ENCODE assay signal across 24 mouse cellular contexts in the genomic region with DNA sequence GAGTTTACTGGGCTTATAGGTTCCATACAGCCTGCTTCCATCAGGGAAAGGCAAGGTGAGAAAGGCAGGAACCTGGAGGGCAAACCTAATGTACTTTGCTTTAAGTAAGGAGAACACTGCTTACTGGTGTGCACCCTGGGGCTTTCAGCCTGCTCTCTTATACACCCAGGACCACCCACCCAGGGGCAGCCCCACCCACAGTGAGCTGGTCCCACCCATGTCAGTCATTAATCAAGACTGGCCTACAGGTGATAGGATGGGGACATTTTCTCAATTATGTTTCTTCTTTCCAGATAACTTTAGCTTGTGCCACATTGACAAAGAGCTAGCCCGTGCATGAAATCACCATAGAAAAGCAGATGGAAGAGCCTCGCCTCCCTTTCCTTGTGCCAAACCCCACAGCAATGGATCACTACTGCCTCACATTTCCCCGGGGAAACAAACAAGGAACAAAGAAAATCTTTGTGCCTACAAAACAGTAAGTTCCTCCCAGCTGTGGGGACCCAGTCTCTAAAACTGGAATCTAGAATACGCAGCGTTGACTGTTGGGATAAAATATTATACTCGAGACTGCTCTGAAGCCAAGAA.
DNase-seq lines count a peak whose midpoint lies in the region; ATAC-seq and TF ChIP-seq lines count a peak whose summit lies in the region.
"Had no signal": no experiment of that assay in that cellular context is flagged by ENCODE, and none has a peak within 500 bp of the region (broad histone marks: within the 10 kb centered on the region; RNA-seq: fewer than 3 reads in every experiment).

No protein-coding gene starts in this region.

- H3K4me2 ChIP-seq in hindbrain, embryonic 13.5 days, result no peak overlapping the region
- H3K4me2 ChIP-seq: embryonic facial prominence, embryonic 12.5 days; limb, embryonic 13.5 days; liver, embryonic 13.5 days; lung, embryonic 14.5 days had no signal

- no peaks in the 10 kb centered on the region for H3K27me3 ChIP-seq in heart, embryonic 10.5 days (ENCODE audit: insufficient read depth, poor library complexity, severe bottlenecking)
- H3K27me3 ChIP-seq in hindbrain, embryonic 13.5 days, result 0 out of 2 replicates have a peak, but pooled peaks cover 4% of the 10 kb centered on the region
- H3K27me3 ChIP-seq: embryonic facial prominence, embryonic 12.5 days; limb, embryonic 13.5 days; liver, embryonic 13.5 days; Patski had no signal

- 82% methylated on average over 6 of the region's 6 CpGs for WGBS in heart, embryonic 10.5 days
- 30% methylated on average over 6 of the region's 6 CpGs for WGBS in hindbrain, embryonic 13.5 days

- peak; percentile 15 for DNase-seq in embryo, embryonic 10.5 days (ENCODE audit: low spot score)
- DNase-seq in embryo, embryonic 9.5 days (ENCODE audit: extremely low spot score), result no peak
- peak; percentile 2 to 3 for DNase-seq in heart, adult 9 months (ENCODE audit: low spot score in 2 of 2)
- no peak for DNase-seq in heart, embryonic 10.5 days (ENCODE audit: low spot score)
- DNase-seq in left cerebral cortex, adult 2 months (ENCODE audit: extremely low spot score in 1 of 2, low spot score in 2 of 2), result no peak
- DNase-seq in left cerebral cortex, adult 18-20 months (ENCODE audit: low spot score in 2 of 2), result no peak
- DNase-seq: adrenal gland, postnatal 10 days; cerebellum, adult 11 months; cerebellum, postnatal 14 days; gastrocnemius, postnatal 10 days; kidney, adult 11 months; liver, embryonic 13.5 days; lung, embryonic 14.5 days; midbrain, embryonic 14.5 days; right cerebral cortex, adult 18-20 months had no signal

- no peaks in the 10 kb centered on the region for H3K9me3 ChIP-seq in heart, embryonic 10.5 days
- H3K9me3 ChIP-seq in hindbrain, embryonic 13.5 days, result no peaks in the 10 kb centered on the region; the same call in 1 of the 2 replicates
- H3K9me3 ChIP-seq: embryonic facial prominence, embryonic 12.5 days; limb, embryonic 13.5 days had no signal

- peak; percentile 66; the same call in 1 of the 2 replicates for ATAC-seq in hindbrain, embryonic 13.5 days (ENCODE audit: low FRiP score)
- no peak for ATAC-seq in megakaryocyte, adult 5-6 weeks (ENCODE audit: poor library complexity, severe bottlenecking)
- ATAC-seq: Patski had no signal

- no peak overlapping the region for H3K4me3 ChIP-seq in heart, embryonic 10.5 days
- no peak overlapping the region for H3K4me3 ChIP-seq in left cerebral cortex, adult 2 months
- no peak overlapping the region for H3K4me3 ChIP-seq in hindbrain, embryonic 13.5 days
- H3K4me3 ChIP-seq: embryonic facial prominence, embryonic 12.5 days; erythroblast, embryonic 14.5 days; limb, embryonic 13.5 days; liver, embryonic 13.5 days; myocyte had no signal

- no peak for TF ChIP-seq CTCF in left cerebral cortex, adult 2 months (IDR thresholded peaks at IDR 0.05)

- no peak overlapping the region for H3K9ac ChIP-seq in hindbrain, embryonic 13.5 days
- H3K9ac ChIP-seq: embryonic facial prominence, embryonic 12.5 days; limb, embryonic 13.5 days; liver, embryonic 13.5 days; lung, embryonic 14.5 days had no signal

- H3K36me3 ChIP-seq in heart, embryonic 10.5 days, result no peaks in the 10 kb centered on the region
- H3K36me3 ChIP-seq in hindbrain, embryonic 13.5 days, result no peaks in the 10 kb centered on the region
- H3K36me3 ChIP-seq: embryonic facial prominence, embryonic 12.5 days; limb, embryonic 13.5 days; liver, embryonic 13.5 days had no signal

- no peak overlapping the region for H3K27ac ChIP-seq in heart, embryonic 10.5 days
- peak overlapping the region; percentile 81 for H3K27ac ChIP-seq in left cerebral cortex, adult 2 months
- no peak overlapping the region for H3K27ac ChIP-seq in hindbrain, embryonic 13.5 days
- H3K27ac ChIP-seq: embryonic facial prominence, embryonic 12.5 days; limb, embryonic 13.5 days; liver, embryonic 13.5 days; macrophage; stomach, postnatal 0 days had no signal

- no peaks in the 10 kb centered on the region for H3K4me1 ChIP-seq in heart, embryonic 10.5 days
- H3K4me1 ChIP-seq in hindbrain, embryonic 13.5 days (replicated peaks), result 0 out of 2 replicates have a peak, but pooled peaks cover 3% of the 10 kb centered on the region
- H3K4me1 ChIP-seq: embryonic facial prominence, embryonic 12.5 days; liver, embryonic 13.5 days had no signal

- intact Hi-C loops in left cerebral cortex, adult 2 months (cut with DNase I), result loop anchor here (5.0 kb wide), 3 partner anchors 141 to 239 kb away; no protein-coding TSS in a partner anchor

Comparison
In these comparisons a context has a peak if more than half of its experiments do, and no peak if none do; other contexts are left out.
1. DNase-seq: peak in embryo, embryonic 10.5 days (single experiment) and heart, adult 9 months (2 of 2); none in embryo, embryonic 9.5 days (single experiment), heart, embryonic 10.5 days (single experiment), left cerebral cortex, adult 2 months (0 of 2) and left cerebral cortex, adult 18-20 months (0 of 2).